Mouse (Mus musculus): Measurements from ENCODE around the gene Tprgl. TPM values are rescaled to one million over a fixed set of nuclear protein-coding genes. Genes with fewer than 3 reads are reported as not detected.

The Tprgl gene
- 184 and 208 TPM in 2 replicates for polyA plus RNA-seq (2014; fragmentation: Nextera tagmentation; extraction: Ambion mirVana)

DNA sequence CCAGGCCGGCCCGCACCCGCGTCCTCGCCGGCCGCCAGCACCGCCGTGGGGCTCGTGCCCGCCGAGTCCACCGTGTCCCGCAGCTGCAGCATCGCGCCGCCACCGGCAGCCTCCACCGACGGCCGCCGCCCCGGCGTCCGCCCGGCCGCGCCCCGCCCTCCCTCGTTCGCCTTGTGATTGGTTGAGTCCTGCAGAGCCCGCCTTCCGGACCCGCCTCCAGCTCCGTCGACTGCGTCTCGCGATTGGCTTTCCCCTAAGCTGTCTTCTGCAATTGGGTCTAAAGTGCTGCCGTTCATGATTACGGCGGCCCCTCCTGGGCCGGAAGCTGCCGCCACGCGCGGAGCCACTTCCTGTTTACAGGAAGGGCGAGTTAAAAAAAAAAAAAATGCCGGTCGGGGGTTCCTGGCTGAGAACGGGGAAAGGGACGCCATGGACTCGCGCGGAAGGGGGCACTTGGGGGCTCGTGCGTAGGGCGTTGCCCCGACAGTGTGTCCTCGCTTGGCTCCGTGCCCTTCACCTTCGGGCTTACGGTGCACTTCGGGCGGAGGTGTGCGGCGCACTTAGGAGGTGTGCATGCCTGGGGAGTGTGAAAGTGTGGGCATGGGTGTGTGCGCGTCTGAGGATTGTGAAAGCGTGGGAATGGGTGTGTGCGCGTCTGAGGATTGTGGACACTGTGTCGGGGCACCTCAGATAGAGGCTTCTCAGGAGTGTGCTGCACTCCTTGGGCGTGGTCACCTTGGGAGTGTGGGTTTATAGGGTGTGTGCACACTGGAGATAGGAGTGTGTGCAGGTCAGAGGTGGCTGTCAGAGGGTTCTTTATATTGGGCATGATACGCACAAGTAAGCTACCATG lies at the start of gene Tprgl:
TSS of gene Tprgl (minus strand) at position 129 of the 853 bp plus-strand sequence.
- H3K9ac ChIP-seq (replicated peaks; ENCODE audit: low read depth, low read length) = peak within 1 kb of the TSS; percentile 80
- H3K27me3 ChIP-seq (ENCODE audit: control insufficient read depth, insufficient read depth, low read length) = no peaks in the 10 kb centered on the region
- ATAC-seq (ENCODE audit: low read depth) = peak; percentile 98
- peak within 1 kb of the TSS; percentile 85 for H3K4me3 ChIP-seq (ENCODE audit: low read depth, low read length)
- no peaks in the 10 kb centered on the region for H3K9me3 ChIP-seq (ENCODE audit: control insufficient read depth, low read length)
- peaks cover 17% of the 10 kb centered on the region for H3K4me1 ChIP-seq (ENCODE audit: control insufficient read depth, insufficient read depth, low read length)
- WGBS = under 1% methylated on average over 75 of the region's 75 CpGs
- H3K4me2 ChIP-seq (ENCODE audit: low read depth, low read length) = peak within 1 kb of the TSS; percentile 81
- peak within 1 kb of the TSS; percentile 76 for H3K27ac ChIP-seq (ENCODE audit: low read depth, low read length)
- peaks cover 19% of the 10 kb centered on the region for H3K36me3 ChIP-seq (ENCODE audit: control insufficient read depth, insufficient read depth, low read length)

DNA sequence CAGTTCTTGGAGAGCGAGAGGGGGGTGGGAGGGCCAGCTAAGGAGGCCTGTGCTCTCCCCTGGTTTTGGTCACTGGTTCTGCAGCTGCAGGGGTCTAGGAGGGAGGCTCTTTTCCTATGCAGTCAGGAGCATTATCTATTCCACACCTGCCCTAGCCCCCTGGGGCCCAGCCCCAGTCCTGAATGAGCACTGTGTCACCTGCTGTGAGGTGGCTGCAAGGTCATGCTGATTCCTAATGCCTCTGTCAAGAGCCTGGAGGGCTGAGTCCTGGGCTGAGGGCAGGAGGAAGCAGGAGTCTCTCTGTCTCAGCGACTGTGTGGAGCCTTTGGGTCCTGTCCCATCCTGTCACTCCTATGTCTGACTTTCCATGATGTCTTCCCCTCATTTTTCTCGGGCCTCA lies 49.4 kb upstream of the Tprgl start:
- no peaks in the 10 kb centered on the region for H3K4me1 ChIP-seq (ENCODE audit: control insufficient read depth, insufficient read depth, low read length)
- no peak overlapping the region for H3K27ac ChIP-seq (ENCODE audit: low read depth, low read length)
- ATAC-seq (ENCODE audit: low read depth) = no peak
- H3K27me3 ChIP-seq (ENCODE audit: control insufficient read depth, insufficient read depth, low read length) = no peaks in the 10 kb centered on the region
- no peaks in the 10 kb centered on the region for H3K36me3 ChIP-seq (ENCODE audit: control insufficient read depth, insufficient read depth, low read length)
- H3K4me3 ChIP-seq (ENCODE audit: low read depth, low read length) = no peak overlapping the region
- 14% methylated on average over 3 of the region's 3 CpGs for WGBS
- H3K4me2 ChIP-seq (ENCODE audit: low read depth, low read length) = no peak overlapping the region
- no peak overlapping the region for H3K9ac ChIP-seq (replicated peaks; ENCODE audit: low read depth, low read length)
- H3K9me3 ChIP-seq (ENCODE audit: control insufficient read depth, low read length) = no peaks in the 10 kb centered on the region

DNA sequence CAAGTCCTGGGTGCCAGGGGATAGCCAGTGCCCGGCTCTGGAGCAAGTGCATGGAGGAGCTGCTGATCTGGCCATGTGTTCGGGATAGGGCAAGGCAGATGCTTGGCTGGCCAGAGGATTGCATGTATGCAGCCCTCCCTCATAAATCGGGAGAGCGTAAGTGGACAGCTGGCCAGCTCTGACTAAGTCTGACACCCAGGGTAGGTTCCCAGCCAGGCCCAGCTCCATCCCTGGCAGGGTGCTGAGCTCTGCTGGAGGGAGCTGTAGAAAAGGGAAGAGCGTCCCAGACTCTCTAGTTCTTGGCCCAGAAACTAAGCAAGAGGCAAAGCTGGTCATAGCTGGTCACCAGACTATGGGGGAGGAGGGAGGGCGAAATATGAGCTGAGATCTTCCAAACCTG lies 48.6 kb upstream of the Tprgl start:
- Histone ChIP-seq H3K36me3 (ENCODE audit: control insufficient read depth, insufficient read depth, low read length) (no peaks in the 10 kb centered on the region), H3K9ac (replicated peaks; ENCODE audit: low read depth, low read length) (no peak overlapping the region), H3K4me1 (ENCODE audit: control insufficient read depth, insufficient read depth, low read length) (no peaks in the 10 kb centered on the region), H3K9me3 (ENCODE audit: control insufficient read depth, low read length) (no peaks in the 10 kb centered on the region), H3K4me2 (ENCODE audit: low read depth, low read length) (no peak overlapping the region), H3K27ac (ENCODE audit: low read depth, low read length) (no peak overlapping the region), H3K4me3 (ENCODE audit: low read depth, low read length) (no peak overlapping the region), H3K27me3 (ENCODE audit: control insufficient read depth, insufficient read depth, low read length) (no peaks in the 10 kb centered on the region)
- ATAC-seq (ENCODE audit: low read depth) = no peak
- WGBS = 81% methylated on average over 6 of the region's 6 CpGs

DNA sequence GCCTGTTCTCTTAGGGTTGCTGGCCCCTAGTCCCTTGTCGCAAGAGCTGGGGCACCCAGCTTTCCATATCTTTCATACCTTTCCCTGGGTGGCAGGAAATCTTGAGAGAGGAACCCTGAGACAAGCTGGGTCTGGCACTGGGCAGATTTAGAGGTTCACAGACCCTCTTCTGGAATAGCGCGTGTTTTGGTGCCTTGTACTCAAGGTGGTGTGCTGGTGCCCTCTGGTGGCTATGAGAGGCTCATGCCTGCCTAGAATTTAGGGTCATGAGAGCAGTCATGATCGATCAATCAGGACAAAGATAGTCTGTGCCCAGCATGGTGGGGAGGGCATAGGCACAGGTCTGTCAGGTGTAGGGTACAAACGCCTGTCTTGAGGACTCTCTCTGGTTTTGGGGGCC lies 46.8 kb upstream of the Tprgl start:
- no peak overlapping the region for H3K27ac ChIP-seq (ENCODE audit: low read depth, low read length)

DNA sequence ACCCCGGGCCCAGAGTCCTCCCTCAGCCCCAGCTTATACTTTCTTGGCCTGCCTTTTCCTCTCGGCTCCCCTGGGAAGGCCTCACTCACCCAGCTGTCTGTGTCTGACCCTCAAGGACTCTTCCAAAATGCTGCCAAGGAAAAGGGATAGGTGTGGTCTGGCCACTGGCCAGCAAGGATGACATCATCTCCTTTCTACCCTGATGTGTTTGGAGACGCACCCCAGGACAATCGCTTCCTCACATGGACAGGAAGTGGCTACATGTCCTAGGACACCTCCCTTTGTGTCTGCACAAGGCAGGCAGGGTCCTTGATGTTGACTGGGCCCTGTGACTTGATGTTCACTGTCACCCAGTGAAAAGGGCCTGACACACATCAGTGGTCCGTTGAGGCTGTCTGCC lies 44.9 kb upstream of the Tprgl start:
- Histone ChIP-seq H3K4me3 (ENCODE audit: low read depth, low read length) (no peak overlapping the region), H3K27ac (ENCODE audit: low read depth, low read length) (no peak overlapping the region), H3K9me3 (ENCODE audit: control insufficient read depth, low read length) (no peaks in the 10 kb centered on the region), H3K27me3 (ENCODE audit: control insufficient read depth, insufficient read depth, low read length) (no peaks in the 10 kb centered on the region), H3K4me1 (ENCODE audit: control insufficient read depth, insufficient read depth, low read length) (no peaks in the 10 kb centered on the region), H3K9ac (replicated peaks; ENCODE audit: low read depth, low read length) (no peak overlapping the region), H3K36me3 (ENCODE audit: control insufficient read depth, insufficient read depth, low read length) (no peaks in the 10 kb centered on the region), H3K4me2 (ENCODE audit: low read depth, low read length) (no peak overlapping the region)
- no peak for ATAC-seq (ENCODE audit: low read depth)
- 79% methylated on average over 5 of the region's 5 CpGs for WGBS

More for the DNA sequence above, 46.8 kb upstream of the Tprgl start:
- WGBS = 16% methylated on average over 5 of the region's 5 CpGs
- no peaks in the 10 kb centered on the region for H3K27me3 ChIP-seq (ENCODE audit: control insufficient read depth, insufficient read depth, low read length)
- H3K36me3 ChIP-seq (ENCODE audit: control insufficient read depth, insufficient read depth, low read length) = no peaks in the 10 kb centered on the region
- H3K4me3 ChIP-seq (ENCODE audit: low read depth, low read length) = no peak overlapping the region
- no peak overlapping the region for H3K9ac ChIP-seq (replicated peaks; ENCODE audit: low read depth, low read length)
- H3K9me3 ChIP-seq (ENCODE audit: control insufficient read depth, low read length) = no peaks in the 10 kb centered on the region
- ATAC-seq (ENCODE audit: low read depth) = peak; percentile 63
- no peaks in the 10 kb centered on the region for H3K4me1 ChIP-seq (ENCODE audit: control insufficient read depth, insufficient read depth, low read length)
- H3K4me2 ChIP-seq (ENCODE audit: low read depth, low read length) = no peak overlapping the region

DNA sequence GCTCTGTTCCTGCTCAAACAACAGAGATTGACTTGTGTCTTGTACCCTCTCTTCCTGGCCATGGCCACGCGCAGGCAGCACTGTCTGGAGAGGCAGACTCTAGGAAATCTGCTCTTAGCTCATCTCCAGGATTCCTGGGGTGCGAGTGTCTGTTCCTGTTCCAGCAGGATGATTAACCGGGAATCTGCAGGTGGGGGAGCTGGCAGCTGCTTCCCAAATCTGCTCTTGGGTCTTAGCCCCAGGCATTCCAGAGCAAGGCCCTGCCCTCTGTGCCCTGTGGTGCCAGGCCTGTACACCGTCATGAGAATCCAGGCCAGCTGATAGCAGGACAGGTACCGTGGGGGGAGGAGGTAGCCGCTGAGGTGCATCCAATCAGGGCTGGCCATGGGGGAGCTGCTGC lies 44.1 kb upstream of the Tprgl start:
- H3K4me1 ChIP-seq (ENCODE audit: control insufficient read depth, insufficient read depth, low read length) = no peaks in the 10 kb centered on the region
- no peaks in the 10 kb centered on the region for H3K36me3 ChIP-seq (ENCODE audit: control insufficient read depth, insufficient read depth, low read length)
- no peak overlapping the region for H3K27ac ChIP-seq (ENCODE audit: low read depth, low read length)
- no peak overlapping the region for H3K4me3 ChIP-seq (ENCODE audit: low read depth, low read length)
- WGBS = 76% methylated on average over 7 of the region's 7 CpGs
- no peaks in the 10 kb centered on the region for H3K9me3 ChIP-seq (ENCODE audit: control insufficient read depth, low read length)
- no peak overlapping the region for H3K9ac ChIP-seq (replicated peaks; ENCODE audit: low read depth, low read length)
- no peaks in the 10 kb centered on the region for H3K27me3 ChIP-seq (ENCODE audit: control insufficient read depth, insufficient read depth, low read length)
- no peak overlapping the region for H3K4me2 ChIP-seq (ENCODE audit: low read depth, low read length)
- no peak for ATAC-seq (ENCODE audit: low read depth)

DNA sequence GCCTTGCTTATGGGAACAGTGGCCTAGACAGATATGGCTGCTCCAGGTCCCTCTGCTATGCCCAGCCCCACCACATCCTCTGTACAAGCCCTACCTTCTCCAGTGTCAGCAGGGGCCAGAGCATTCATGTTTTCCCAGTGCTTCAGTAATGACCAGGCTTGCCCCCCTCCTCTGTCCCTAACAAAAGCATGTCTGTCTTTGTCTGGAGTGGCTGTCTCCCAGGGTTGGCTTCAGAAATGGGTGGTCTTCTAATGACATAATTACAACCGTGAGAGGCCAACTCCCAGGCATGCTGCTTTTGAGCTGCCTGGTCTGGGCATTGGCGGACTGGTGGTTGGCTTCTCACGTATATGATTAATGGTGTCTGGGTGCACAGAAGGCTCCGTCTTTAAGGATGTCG lies 41.0 kb upstream of the Tprgl start:
- H3K27ac ChIP-seq (ENCODE audit: low read depth, low read length) = no peak overlapping the region
- no peaks in the 10 kb centered on the region for H3K27me3 ChIP-seq (ENCODE audit: control insufficient read depth, insufficient read depth, low read length)
- H3K9ac ChIP-seq (replicated peaks; ENCODE audit: low read depth, low read length) = no peak overlapping the region
- H3K36me3 ChIP-seq (ENCODE audit: control insufficient read depth, insufficient read depth, low read length) = no peaks in the 10 kb centered on the region
- H3K9me3 ChIP-seq (ENCODE audit: control insufficient read depth, low read length) = no peaks in the 10 kb centered on the region
- no peak overlapping the region for H3K4me3 ChIP-seq (ENCODE audit: low read depth, low read length)
- peaks cover 9% of the 10 kb centered on the region; the same call in 1 of the 2 replicates for H3K4me1 ChIP-seq (ENCODE audit: control insufficient read depth, insufficient read depth, low read length)
- no peak overlapping the region for H3K4me2 ChIP-seq (ENCODE audit: low read depth, low read length)
- ATAC-seq (ENCODE audit: low read depth) = no peak
- WGBS = 35% methylated on average over 5 of the region's 5 CpGs

DNA sequence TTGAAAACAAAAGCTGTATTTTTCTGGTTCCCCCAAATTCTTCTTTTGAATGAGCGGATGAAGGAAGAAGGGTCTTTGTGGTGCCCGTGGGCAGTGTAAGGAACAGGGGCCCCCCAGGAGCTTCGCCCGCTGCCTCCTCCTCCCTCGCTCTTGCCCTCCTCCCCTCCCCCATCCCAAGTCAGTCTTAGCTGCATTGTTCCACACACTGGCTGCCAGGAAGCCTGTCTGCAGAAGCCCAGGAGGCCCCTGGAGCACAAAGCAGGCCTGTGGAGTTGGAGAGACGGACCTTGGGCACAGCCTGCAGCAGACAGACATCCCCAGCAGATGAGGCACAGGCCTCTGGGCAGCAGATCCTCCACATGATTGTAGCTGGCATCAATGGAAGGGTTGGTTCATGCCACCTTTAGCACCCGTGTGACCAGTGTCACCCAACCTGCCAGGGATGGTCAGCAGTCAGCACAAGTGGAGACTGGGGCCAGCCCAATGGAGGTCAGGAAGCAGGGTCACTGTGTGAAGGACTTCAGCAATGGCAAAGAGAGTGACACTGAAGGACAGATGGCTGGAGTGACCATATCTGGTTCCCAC lies 38.0 kb upstream of the Tprgl start:
- WGBS = 22% methylated on average over 7 of the region's 7 CpGs
- no peaks in the 10 kb centered on the region for H3K9me3 ChIP-seq (ENCODE audit: control insufficient read depth, low read length)
- no peak overlapping the region for H3K4me3 ChIP-seq (ENCODE audit: low read depth, low read length)
- no peak overlapping the region for H3K27ac ChIP-seq (ENCODE audit: low read depth, low read length)
- no peak overlapping the region for H3K4me2 ChIP-seq (ENCODE audit: low read depth, low read length)
- H3K27me3 ChIP-seq (ENCODE audit: control insufficient read depth, insufficient read depth, low read length) = no peaks in the 10 kb centered on the region
- no peak for ATAC-seq (ENCODE audit: low read depth)
- H3K36me3 ChIP-seq (ENCODE audit: control insufficient read depth, insufficient read depth, low read length) = no peaks in the 10 kb centered on the region
- peaks cover 9% of the 10 kb centered on the region; the same call in 1 of the 2 replicates for H3K4me1 ChIP-seq (ENCODE audit: control insufficient read depth, insufficient read depth, low read length)
- no peak overlapping the region for H3K9ac ChIP-seq (replicated peaks; ENCODE audit: low read depth, low read length)

DNA sequence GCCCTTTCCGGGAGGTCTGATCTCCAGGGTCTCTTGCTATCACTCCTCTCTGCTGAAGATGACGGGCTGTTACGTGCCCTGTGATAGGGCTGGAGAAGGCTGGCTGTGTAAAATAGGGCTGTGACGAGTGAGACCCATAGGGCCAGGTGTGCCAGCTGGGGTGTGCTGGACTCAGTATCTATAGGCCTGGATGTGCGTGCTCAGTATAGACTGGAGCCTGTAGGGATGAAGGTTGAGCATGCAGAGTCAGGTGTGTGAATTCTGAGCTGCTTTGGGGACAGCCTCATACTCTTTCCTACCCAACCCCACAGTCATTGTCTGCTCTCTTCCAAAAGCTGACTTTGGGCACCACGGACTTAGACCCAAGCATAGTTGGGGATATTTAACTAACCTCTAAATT lies 37.5 kb upstream of the Tprgl start:
- Histone ChIP-seq H3K36me3 (ENCODE audit: control insufficient read depth, insufficient read depth, low read length) (no peaks in the 10 kb centered on the region), H3K4me3 (ENCODE audit: low read depth, low read length) (no peak overlapping the region), H3K27me3 (ENCODE audit: control insufficient read depth, insufficient read depth, low read length) (no peaks in the 10 kb centered on the region), H3K9me3 (ENCODE audit: control insufficient read depth, low read length) (no peaks in the 10 kb centered on the region), H3K27ac (ENCODE audit: low read depth, low read length) (no peak overlapping the region), H3K4me2 (ENCODE audit: low read depth, low read length) (no peak overlapping the region), H3K4me1 (ENCODE audit: control insufficient read depth, insufficient read depth, low read length) (peaks cover 9% of the 10 kb centered on the region; the same call in 1 of the 2 replicates), H3K9ac (replicated peaks; ENCODE audit: low read depth, low read length) (no peak overlapping the region)
- WGBS = 47% methylated on average over 6 of the region's 6 CpGs
- ATAC-seq (ENCODE audit: low read depth) = no peak

All from neural tube, embryonic 14.5 days (tissue).